Mouse (Mus musculus) hindbrain, postnatal 0 days (tissue): ENCODE measurements around the gene Khdrbs1. TPM values are rescaled to one million over a fixed set of nuclear protein-coding genes. Genes with fewer than 3 reads are reported as not detected.
A peak's percentile ranks its signal among the peaks of the same experiment; 100 is the strongest.

Experiments used
- ATAC-seq: fragments of 200-750 bp; cut with Nextera tagmentation; 2 replicates; pipeline ENCODE4 v1.8.0; 2017; ENCODE audit warnings: mild to moderate bottlenecking, moderate TSS enrichment, moderate library complexity
- DNase-seq: peaks from one replicate; pipeline ENCODE4 v3.0.0-alpha.2; 2015; ENCODE audit warnings: low spot score
- H3K27ac ChIP-seq: fragments of 300-500 bp; sonication (generic); 2 replicates; pipeline ENCODE4 v1.5.1; 2014; ENCODE audit warnings: mild to moderate bottlenecking
- H3K27me3 ChIP-seq: fragments of 300-500 bp; sonication (generic); 2 replicates; pipeline ENCODE4 v1.6.1; 2014; ENCODE audit warnings: low read length, mixed read lengths; ENCODE audit not compliant: insufficient read depth
- H3K36me3 ChIP-seq: fragments of 300-500 bp; sonication (generic); 2 replicates; pipeline ENCODE4 v1.6.1; 2014; ENCODE audit warnings: low read length, mixed read lengths; ENCODE audit not compliant: insufficient read depth
- H3K4me1 ChIP-seq: fragments of 300-500 bp; sonication (generic); 2 replicates; pipeline ENCODE4 v1.6.1; 2014; ENCODE audit warnings: antibody characterized with exemption, low read length, mixed read lengths; ENCODE audit not compliant: insufficient read depth
- H3K4me2 ChIP-seq: fragments of 300-500 bp; sonication (generic); 2 replicates; pipeline ENCODE4 v1.6.1; 2014; ENCODE audit warnings: low read depth, mild to moderate bottlenecking, low read length, moderate library complexity, mixed read lengths
- H3K4me3 ChIP-seq: fragments of 300-500 bp; sonication (generic); 2 replicates; pipeline ENCODE4 v1.5.1; 2014; ENCODE audit warnings: low read length
- H3K9ac ChIP-seq: fragments of 300-500 bp; sonication (generic); replicated peaks from 2 replicates; pipeline ENCODE4 v1.6.1; 2014; ENCODE audit warnings: mild to moderate bottlenecking, low read length, moderate library complexity, mixed read lengths
- H3K9me3 ChIP-seq: fragments of 300-500 bp; sonication (generic); 2 replicates; pipeline ENCODE4 v1.6.1; 2016; ENCODE audit warnings: low read length, mixed read lengths
- CTCF ChIP-seq: IDR thresholded peaks from 2 replicates; pipeline ENCODE4 v1.5.1; 2016; ENCODE audit warnings: antibody characterized with exemption, control low read depth, low read depth
- WGBS: fragments of 180-500 bp; shearing (Covaris S2); extraction: QIAGEN DNeasy Blood & Tissue Kit; methylation state at CpG from one replicate; pipeline ENCODE4 v1.1.7; 2014; 5-methylcytosine and 5-hydroxymethylcytosine counted together
- polyA plus RNA-seq: library from polyadenylated mRNA; unstranded; fragments of >200 nt; fragmentation: Nextera tagmentation; extraction: Ambion mirVana; gene quantifications from 2 replicates; pipeline ENCODE4 v1.2.1, GENCODE M21; 2015
- total RNA-seq: library from RNA; depleted of rRNA; stranded (reverse); fragments of >200 nt; gene quantifications from 2 replicates; pipeline ENCODE4 v1.2.3, GENCODE M21; 2014

Khdrbs1 gene
- total and polyA plus RNA-seq, 2 experiments from 2014 or later, result 75.1 to 86.5 TPM

GRCm38 (mm10) chr4:129746591-129746990 is 4.5 kb upstream of the Khdrbs1 start:
- TF ChIP-seq CTCF, result no peak
- Histone ChIP-seq H3K27ac (no peak overlapping the region), H3K4me2 (no peak overlapping the region), H3K4me1 (peaks cover 6% of the 10 kb centered on the region; the same call in 1 of the 2 replicates), H3K9ac (no peak overlapping the region), H3K9me3 (no peaks in the 10 kb centered on the region), H3K4me3 (no peak overlapping the region), H3K27me3 (no peaks in the 10 kb centered on the region), H3K36me3 (no peaks in the 10 kb centered on the region)
- no peak for ATAC-seq
- no peak for DNase-seq
- WGBS, result 69% methylated on average over 3 of the region's 3 CpGs

DNA sequence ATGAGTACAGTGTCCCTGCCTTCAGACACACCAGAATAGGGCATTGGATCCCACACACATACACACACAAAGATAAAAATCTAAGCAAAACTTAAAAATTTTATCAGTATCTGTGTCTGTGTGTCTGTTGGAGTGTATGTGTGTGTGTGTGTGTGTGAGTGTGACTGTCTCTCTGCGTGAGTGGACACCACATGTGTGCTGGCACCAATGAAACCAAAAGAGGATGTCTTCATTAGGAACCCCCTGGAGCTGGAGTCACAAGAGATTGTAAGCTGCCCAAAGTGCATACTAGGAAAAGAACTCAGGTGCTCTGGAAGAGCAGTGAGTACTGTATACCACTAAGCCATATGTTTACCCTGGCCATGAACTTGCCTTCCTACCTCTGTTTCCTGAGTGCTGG is 4.0 kb upstream of the Khdrbs1 start:
- Histone ChIP-seq H3K9me3 (no peaks in the 10 kb centered on the region), H3K27me3 (no peaks in the 10 kb centered on the region), H3K4me3 (no peak overlapping the region), H3K9ac (no peak overlapping the region), H3K27ac (no peak overlapping the region), H3K4me1 (peaks cover 6% of the 10 kb centered on the region; the same call in 1 of the 2 replicates), H3K36me3 (no peaks in the 10 kb centered on the region), H3K4me2 (no peak overlapping the region)
- DNase-seq (no peak), ATAC-seq (no peak)
- 78% methylated on average over 1 of the region's 1 CpGs for WGBS
- TF ChIP-seq CTCF, result no peak

DNA sequence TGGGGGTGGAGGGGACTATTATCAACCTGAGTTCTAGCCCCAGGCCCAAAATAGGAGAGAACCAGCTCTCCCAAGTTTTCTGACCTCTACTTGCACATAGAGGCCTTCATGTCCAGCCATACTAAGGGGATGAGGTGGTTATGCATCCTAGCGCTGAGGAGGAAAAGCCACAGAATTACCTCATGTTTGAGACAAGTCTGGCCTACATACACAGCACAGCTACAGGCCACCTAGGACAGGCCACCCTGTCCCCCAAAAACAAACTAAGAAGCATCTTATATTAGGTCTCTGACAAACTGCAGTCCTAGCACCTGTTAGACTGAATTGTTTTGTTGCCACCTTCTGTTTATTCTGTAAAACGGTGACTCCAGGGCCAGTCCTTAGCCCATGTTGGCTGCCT is 1.4 kb upstream of the Khdrbs1 start:
- 44% methylated on average over 2 of the region's 2 CpGs for WGBS
- Histone ChIP-seq H3K4me1 (peaks cover 6% of the 10 kb centered on the region; the same call in 1 of the 2 replicates), H3K27me3 (no peaks in the 10 kb centered on the region), H3K9me3 (no peaks in the 10 kb centered on the region), H3K9ac (peak overlapping the region; percentile 99; the same call in 1 of the 2 replicates), H3K4me3 (peak overlapping the region; percentile 97), H3K27ac (peak overlapping the region; percentile 99), H3K4me2 (peak overlapping the region; percentile 84), H3K36me3 (no peaks in the 10 kb centered on the region)
- TF ChIP-seq CTCF, result no peak
- ATAC-seq (no peak), DNase-seq (no peak)

DNA sequence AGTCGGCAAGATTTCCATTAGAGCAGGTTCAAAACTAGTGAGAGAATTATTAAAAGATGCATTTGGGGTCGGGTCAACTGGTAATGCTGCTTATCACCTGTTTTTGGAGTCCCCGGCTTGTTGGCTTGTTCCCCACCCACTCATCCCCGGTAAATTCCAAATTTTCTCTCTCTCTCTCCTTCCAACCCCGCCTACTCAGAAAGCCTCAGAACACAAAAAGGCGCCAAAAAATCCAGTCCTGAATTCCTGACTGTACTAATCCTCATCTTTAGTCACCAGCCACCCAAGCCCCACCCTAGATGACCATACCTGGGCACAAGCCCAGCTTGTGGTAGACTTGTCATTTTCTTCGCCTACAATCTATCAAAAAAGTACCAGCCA is 897 bp upstream of the Khdrbs1 start:
- TF ChIP-seq CTCF, result no peak
- no peaks in the 10 kb centered on the region for H3K27me3 ChIP-seq
- peak overlapping the region; percentile 99 for H3K27ac ChIP-seq
- no peaks in the 10 kb centered on the region for H3K36me3 ChIP-seq
- ATAC-seq (no peak), DNase-seq (no peak)
- peak overlapping the region; percentile 99 for H3K9ac ChIP-seq
- no peaks in the 10 kb centered on the region for H3K9me3 ChIP-seq
- 6% methylated on average over 7 of the region's 7 CpGs for WGBS
- H3K4me1 ChIP-seq, result peaks cover 6% of the 10 kb centered on the region; the same call in 1 of the 2 replicates
- peak overlapping the region; percentile 97 for H3K4me3 ChIP-seq
- H3K4me2 ChIP-seq, result peak overlapping the region; percentile 84

DNA sequence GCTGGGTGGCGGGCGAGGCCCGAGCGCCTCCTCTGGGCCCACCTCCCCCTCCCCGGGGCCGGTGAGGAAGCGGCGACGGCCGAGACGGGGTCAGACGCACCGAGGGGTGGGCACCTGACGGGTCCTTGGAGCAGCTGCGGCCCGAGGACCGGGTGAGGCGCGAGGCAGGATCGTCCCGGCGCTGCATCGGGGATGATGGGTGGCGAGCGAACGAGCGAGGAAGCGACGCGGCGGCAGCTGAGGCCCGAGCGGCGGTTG is 200 bp downstream of the Khdrbs1 start:
- no peak for TF ChIP-seq CTCF
- peak overlapping the region; percentile 97 for H3K4me3 ChIP-seq
- no peak; the same call in 1 of the 2 replicates for ATAC-seq
- peak overlapping the region; percentile 81 for H3K4me2 ChIP-seq
- H3K27me3 ChIP-seq, result no peaks in the 10 kb centered on the region
- H3K27ac ChIP-seq, result peak overlapping the region; percentile 99
- peaks cover 6% of the 10 kb centered on the region; the same call in 1 of the 2 replicates for H3K4me1 ChIP-seq
- H3K9ac ChIP-seq, result peak overlapping the region; percentile 99
- 0% methylated on average over 32 of the region's 34 CpGs for WGBS
- no peaks in the 10 kb centered on the region for H3K36me3 ChIP-seq
- DNase-seq, result no peak
- H3K9me3 ChIP-seq, result no peaks in the 10 kb centered on the region

GRCm38 (mm10) chr4:129741251-129741973 is 691 bp downstream of the Khdrbs1 start:
- Histone ChIP-seq H3K9ac (peak overlapping the region; percentile 99), H3K4me1 (peaks cover 6% of the 10 kb centered on the region; the same call in 1 of the 2 replicates), H3K4me3 (peak overlapping the region; percentile 97), H3K4me2 (peak overlapping the region; percentile 81), H3K27ac (peak overlapping the region; percentile 99), H3K36me3 (no peaks in the 10 kb centered on the region), H3K9me3 (no peaks in the 10 kb centered on the region), H3K27me3 (no peaks in the 10 kb centered on the region)
- no peak for TF ChIP-seq CTCF
- peak; percentile 61 for DNase-seq
- WGBS, result under 1% methylated on average over 62 of the region's 62 CpGs
- ATAC-seq, result no peak

DNA sequence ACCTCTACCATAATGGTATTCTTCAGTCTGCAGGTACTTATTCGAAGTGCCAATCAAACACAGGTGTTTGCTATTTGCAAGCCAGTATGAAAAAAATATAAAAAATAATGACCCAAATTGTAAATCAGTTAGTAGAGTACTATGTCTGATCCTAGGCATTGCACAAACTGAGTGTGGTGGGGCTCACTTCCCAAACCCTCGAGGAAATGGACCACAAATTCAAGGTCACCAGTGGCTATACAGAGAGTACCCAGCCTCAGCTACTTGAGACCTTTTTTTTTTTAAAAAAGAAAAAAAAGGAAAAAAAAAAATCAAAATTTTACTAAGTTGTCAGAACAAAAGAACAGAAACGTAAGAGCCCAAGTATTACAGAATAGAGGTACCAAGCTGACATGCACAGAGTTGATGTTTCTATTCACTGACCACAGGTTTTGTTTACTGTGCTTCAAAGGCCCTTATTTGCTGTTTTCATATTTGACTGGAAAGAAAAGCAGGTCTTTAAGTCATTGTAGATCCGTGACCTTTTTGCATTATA is 2.9 kb downstream of the Khdrbs1 start:
- H3K4me1 ChIP-seq, result peaks cover 6% of the 10 kb centered on the region; the same call in 1 of the 2 replicates
- no peak for TF ChIP-seq CTCF
- peak overlapping the region; percentile 15; the same call in 1 of the 2 replicates for H3K4me3 ChIP-seq
- H3K9ac ChIP-seq, result no peak overlapping the region
- H3K9me3 ChIP-seq, result no peaks in the 10 kb centered on the region
- peak overlapping the region; percentile 28 for H3K4me2 ChIP-seq
- DNase-seq (no peak), ATAC-seq (no peak)
- WGBS, result 75% methylated on average over 4 of the region's 4 CpGs
- no peaks in the 10 kb centered on the region for H3K36me3 ChIP-seq
- H3K27me3 ChIP-seq, result no peaks in the 10 kb centered on the region
- H3K27ac ChIP-seq, result no peak overlapping the region
